Mouse (Mus musculus): ENCODE results near the gene Lclat1. TPM values are rescaled to one million over a fixed set of nuclear protein-coding genes. Genes with fewer than 3 reads are reported as not detected.

Lclat1 gene
- polyA plus RNA-seq, 1 experiment, result 20.5 TPM

GRCm38 (mm10) chr17:73087045-73087910 is 20.5 kb upstream of the Lclat1 start:
- no peak for DNase-seq (ENCODE audit: extremely low spot score in 1 of 2, low spot score in 1 of 2)

- DNase-seq (ENCODE audit: extremely low spot score in 1 of 2, low spot score in 1 of 2), result no peak
Observed at GRCm38 (mm10) chr17:73091368-73091767, 16.4 kb upstream of the Lclat1 start.

- no peak for DNase-seq (ENCODE audit: extremely low spot score in 1 of 2, low spot score in 1 of 2)
Observed at GRCm38 (mm10) chr17:73092103-73093097, 15.4 kb upstream of the Lclat1 start.

GRCm38 (mm10) chr17:73095070-73095469 is 12.7 kb upstream of the Lclat1 start:
- no peak for DNase-seq (ENCODE audit: extremely low spot score in 1 of 2, low spot score in 1 of 2)

- DNase-seq (ENCODE audit: extremely low spot score in 1 of 2, low spot score in 1 of 2), result no peak
Observed at GRCm38 (mm10) chr17:73095585-73095984, 12.2 kb upstream of the Lclat1 start.

- DNase-seq (ENCODE audit: extremely low spot score in 1 of 2, low spot score in 1 of 2), result peak in 1 of 2 experiments; percentile 65
Observed at GRCm38 (mm10) chr17:73096484-73096883, 11.3 kb upstream of the Lclat1 start.

- DNase-seq (ENCODE audit: extremely low spot score in 1 of 2, low spot score in 1 of 2), result no peak
Observed at GRCm38 (mm10) chr17:73098636-73099035, 9.1 kb upstream of the Lclat1 start.

GRCm38 (mm10) chr17:73100396-73100795 is 7.4 kb upstream of the Lclat1 start:
- DNase-seq (ENCODE audit: extremely low spot score in 1 of 2, low spot score in 1 of 2), result no peak

- no peak for DNase-seq (ENCODE audit: extremely low spot score in 1 of 2, low spot score in 1 of 2)
Observed at GRCm38 (mm10) chr17:73102538-73102937, 5.2 kb upstream of the Lclat1 start.

GRCm38 (mm10) chr17:73108170-73108887 is 544 bp downstream of the Lclat1 start:
- no peak for DNase-seq (ENCODE audit: extremely low spot score in 1 of 2, low spot score in 1 of 2)

GRCm38 (mm10) chr17:73108888-73109259 is 1.1 kb downstream of the Lclat1 start:
- DNase-seq (ENCODE audit: extremely low spot score in 1 of 2, low spot score in 1 of 2), result no peak

GRCm38 (mm10) chr17:73112128-73112527 is 4.3 kb downstream of the Lclat1 start:
- DNase-seq (ENCODE audit: extremely low spot score in 1 of 2, low spot score in 1 of 2), result no peak

- DNase-seq (ENCODE audit: extremely low spot score in 1 of 2, low spot score in 1 of 2), result no peak
Observed at GRCm38 (mm10) chr17:73112601-73113000, 4.8 kb downstream of the Lclat1 start.

GRCm38 (mm10) chr17:73113230-73113629 is 5.4 kb downstream of the Lclat1 start:
- no peak for DNase-seq (ENCODE audit: extremely low spot score in 1 of 2, low spot score in 1 of 2)

- no peak for DNase-seq (ENCODE audit: extremely low spot score in 1 of 2, low spot score in 1 of 2)
Observed at GRCm38 (mm10) chr17:73118134-73118533, 10.3 kb downstream of the Lclat1 start.

- DNase-seq (ENCODE audit: extremely low spot score in 1 of 2, low spot score in 1 of 2), result no peak
Observed at GRCm38 (mm10) chr17:73118702-73119101, 10.9 kb downstream of the Lclat1 start.

- no peak for DNase-seq (ENCODE audit: extremely low spot score in 1 of 2, low spot score in 1 of 2)
Observed at GRCm38 (mm10) chr17:73119150-73119549, 11.4 kb downstream of the Lclat1 start.

GRCm38 (mm10) chr17:73120545-73120944 is 12.8 kb downstream of the Lclat1 start:
- no peak for DNase-seq (ENCODE audit: extremely low spot score in 1 of 2, low spot score in 1 of 2)

- no peak for DNase-seq (ENCODE audit: extremely low spot score in 1 of 2, low spot score in 1 of 2)
Observed at GRCm38 (mm10) chr17:73121726-73122125, 13.9 kb downstream of the Lclat1 start.

- DNase-seq (ENCODE audit: extremely low spot score in 1 of 2, low spot score in 1 of 2), result no peak
Observed at GRCm38 (mm10) chr17:73126349-73126748, 18.6 kb downstream of the Lclat1 start.

GRCm38 (mm10) chr17:73126903-73127302 is 19.1 kb downstream of the Lclat1 start:
- no peak for DNase-seq (ENCODE audit: extremely low spot score in 1 of 2, low spot score in 1 of 2)

Measured in frontal cortex, adult 2 months (tissue).